Mouse (Mus musculus) embryonic facial prominence, embryonic 12.5 days (tissue): ENCODE measurements around the gene Ephx1. TPM values are rescaled to one million over a fixed set of nuclear protein-coding genes. Genes with fewer than 3 reads are reported as not detected.
"Not testable (repeated sequence)": the region's sequence is repeated elsewhere in the genome, so short reads cannot be mapped to it uniquely, and the experiment has no call there.

Experiments used
- ATAC-seq: fragments of 200-750 bp; cut with Nextera tagmentation; 2 replicates; pipeline ENCODE4 v1.8.0; 2017; ENCODE audit not compliant: insufficient number of reproducible peaks, insufficient read depth, low FRiP score, low TSS enrichment
- H3K27ac ChIP-seq: fragments of 300-500 bp; sonication (generic); 2 replicates; pipeline ENCODE4 v1.5.1; 2016; ENCODE audit warnings: mild to moderate bottlenecking
- H3K27me3 ChIP-seq: fragments of 300-500 bp; sonication (generic); 2 replicates; pipeline ENCODE4 v1.6.1; 2016; ENCODE audit warnings: mild to moderate bottlenecking, moderate library complexity
- H3K36me3 ChIP-seq: fragments of 300-500 bp; sonication (generic); 2 replicates; pipeline ENCODE4 v1.6.1; 2016; ENCODE audit warnings: mild to moderate bottlenecking
- H3K4me1 ChIP-seq: fragments of 300-500 bp; sonication (generic); 2 replicates; pipeline ENCODE4 v1.6.1; 2016
- H3K4me2 ChIP-seq: fragments of 300-500 bp; sonication (generic); replicated peaks from 2 replicates; pipeline ENCODE4 v1.6.1; 2016; ENCODE audit warnings: mild to moderate bottlenecking, moderate library complexity
- H3K4me3 ChIP-seq: fragments of 300-500 bp; sonication (generic); 2 replicates; pipeline ENCODE4 v1.5.1; 2016; ENCODE audit warnings: mild to moderate bottlenecking
- H3K9ac ChIP-seq: fragments of 300-500 bp; sonication (generic); 2 replicates; pipeline ENCODE4 v1.6.1; 2016; ENCODE audit warnings: mild to moderate bottlenecking, moderate library complexity
- H3K9me3 ChIP-seq: fragments of 300-500 bp; sonication (generic); 2 replicates; pipeline ENCODE4 v1.6.1; 2016; ENCODE audit warnings: mild to moderate bottlenecking, moderate library complexity
- WGBS: fragments of 180-500 bp; shearing (Covaris S2); methylation state at CpG from one replicate; pipeline ENCODE4 v1.1.7; 2016; 5-methylcytosine and 5-hydroxymethylcytosine counted together
- polyA plus RNA-seq: library from polyadenylated mRNA; unstranded; fragments of >200 nt; fragmentation: Nextera tagmentation; extraction: Ambion mirVana; gene quantifications from 2 replicates; pipeline ENCODE4 v1.2.1, GENCODE M21; 2016

The Ephx1 gene
- polyA plus RNA-seq, 1 experiment from 2014 or later, result 2.6 TPM

GRCm38 (mm10) chr1:180992142-180992541 lies 28.6 kb downstream of the Ephx1 start:
- 49% methylated on average over 3 of the region's 3 CpGs for WGBS
- no peaks in the 10 kb centered on the region for H3K4me1 ChIP-seq
- no peak overlapping the region for H3K4me2 ChIP-seq
- no peak overlapping the region for H3K4me3 ChIP-seq
- no peak overlapping the region for H3K27ac ChIP-seq
- ATAC-seq, result no peak
- H3K27me3 ChIP-seq, result no peaks in the 10 kb centered on the region
- H3K36me3 ChIP-seq, result no peaks in the 10 kb centered on the region
- H3K9ac ChIP-seq, result no peak overlapping the region
- no peaks in the 10 kb centered on the region for H3K9me3 ChIP-seq

- H3K27ac ChIP-seq, result no peak overlapping the region
- H3K27me3 ChIP-seq, result no peaks in the 10 kb centered on the region
- no peak overlapping the region for H3K4me3 ChIP-seq
- H3K9ac ChIP-seq, result no peak overlapping the region
- ATAC-seq, result no peak
- H3K9me3 ChIP-seq, result no peaks in the 10 kb centered on the region
- no peaks in the 10 kb centered on the region for H3K4me1 ChIP-seq
- no peaks in the 10 kb centered on the region for H3K36me3 ChIP-seq
- no peak overlapping the region for H3K4me2 ChIP-seq
- 63% methylated on average over 3 of the region's 3 CpGs for WGBS
These were observed 30.0 kb downstream of the Ephx1 start for GRCm38 (mm10) chr1:180990671-180991070.

- 2% methylated on average over 9 of the region's 9 CpGs for WGBS
- Histone ChIP-seq H3K4me1 (no peaks in the 10 kb centered on the region), H3K9me3 (no peaks in the 10 kb centered on the region), H3K4me2 (0 out of 2 replicates have a peak overlapping the region, but pooled peaks have one; percentile 25), H3K9ac (no peak overlapping the region), H3K36me3 (no peaks in the 10 kb centered on the region), H3K4me3 (no peak overlapping the region), H3K27ac (no peak overlapping the region), H3K27me3 (no peaks in the 10 kb centered on the region)
- no peak for ATAC-seq
These were observed 32.9 kb downstream of the Ephx1 start for GRCm38 (mm10) chr1:180987759-180988158.

- Histone ChIP-seq H3K27me3 (no peaks in the 10 kb centered on the region), H3K4me2 (no peak overlapping the region), H3K4me3 (no peak overlapping the region), H3K9me3 (no peaks in the 10 kb centered on the region), H3K27ac (no peak overlapping the region), H3K9ac (no peak overlapping the region), H3K4me1 (no peaks in the 10 kb centered on the region), H3K36me3 (no peaks in the 10 kb centered on the region)
- ATAC-seq, result no peak
- 88% methylated on average over 8 of the region's 8 CpGs for WGBS
These were observed 34.0 kb downstream of the Ephx1 start for GRCm38 (mm10) chr1:180986701-180987100.

- not testable (repeated sequence) for H3K4me1 ChIP-seq, ATAC-seq, H3K27me3 ChIP-seq, H3K36me3 ChIP-seq, H3K27ac ChIP-seq, H3K4me3 ChIP-seq, H3K9ac ChIP-seq, H3K4me2 ChIP-seq, H3K9me3 ChIP-seq
- WGBS, result 77% methylated on average over 7 of the region's 7 CpGs
These were observed 39.2 kb downstream of the Ephx1 start for GRCm38 (mm10) chr1:180981298-180982046.

- ATAC-seq, result no peak
- H3K4me1 ChIP-seq, result no peaks in the 10 kb centered on the region
- no peaks in the 10 kb centered on the region for H3K27me3 ChIP-seq
- no peaks in the 10 kb centered on the region for H3K9me3 ChIP-seq
- no peak overlapping the region for H3K4me2 ChIP-seq
- no peak overlapping the region for H3K9ac ChIP-seq
- H3K4me3 ChIP-seq, result no peak overlapping the region
- H3K36me3 ChIP-seq, result no peaks in the 10 kb centered on the region
- WGBS, result 69% methylated on average over 2 of the region's 2 CpGs
- no peak overlapping the region for H3K27ac ChIP-seq
These were observed 40.2 kb downstream of the Ephx1 start for GRCm38 (mm10) chr1:180980464-180980863.

- no peak overlapping the region for H3K27ac ChIP-seq
- 83% methylated on average over 24 of the region's 24 CpGs for WGBS
- H3K9ac ChIP-seq, result no peak overlapping the region
- no peaks in the 10 kb centered on the region for H3K27me3 ChIP-seq
- no peak overlapping the region for H3K4me2 ChIP-seq
- no peak overlapping the region for H3K4me3 ChIP-seq
- no peaks in the 10 kb centered on the region for H3K4me1 ChIP-seq
- no peak for ATAC-seq
- H3K9me3 ChIP-seq, result no peaks in the 10 kb centered on the region
- no peaks in the 10 kb centered on the region for H3K36me3 ChIP-seq
These were observed 41.0 kb downstream of the Ephx1 start for GRCm38 (mm10) chr1:180979484-180980251.

GRCm38 (mm10) chr1:180976110-180976679 lies 44.5 kb downstream of the Ephx1 start:
- H3K27me3 ChIP-seq, result no peaks in the 10 kb centered on the region
- H3K9ac ChIP-seq, result no peak overlapping the region
- no peaks in the 10 kb centered on the region for H3K9me3 ChIP-seq
- H3K27ac ChIP-seq, result no peak overlapping the region
- ATAC-seq, result no peak
- WGBS, result 62% methylated on average over 4 of the region's 4 CpGs
- H3K4me2 ChIP-seq, result no peak overlapping the region
- no peak overlapping the region for H3K4me3 ChIP-seq
- H3K4me1 ChIP-seq, result no peaks in the 10 kb centered on the region
- H3K36me3 ChIP-seq, result no peaks in the 10 kb centered on the region

GRCm38 (mm10) chr1:180974126-180974746 lies 46.5 kb downstream of the Ephx1 start:
- peak; percentile 54 for ATAC-seq
- no peaks in the 10 kb centered on the region for H3K27me3 ChIP-seq
- H3K27ac ChIP-seq, result no peak overlapping the region
- no peak overlapping the region for H3K9ac ChIP-seq
- H3K4me2 ChIP-seq, result no peak overlapping the region
- H3K4me1 ChIP-seq, result no peaks in the 10 kb centered on the region
- peaks cover 2% of the 10 kb centered on the region; the same call in 1 of the 2 replicates for H3K36me3 ChIP-seq
- 55% methylated on average over 14 of the region's 14 CpGs for WGBS
- H3K4me3 ChIP-seq, result no peak overlapping the region
- H3K9me3 ChIP-seq, result no peaks in the 10 kb centered on the region

GRCm38 (mm10) chr1:180972941-180973340 lies 47.8 kb downstream of the Ephx1 start:
- Histone ChIP-seq H3K4me3 (no peak overlapping the region), H3K9me3 (no peaks in the 10 kb centered on the region), H3K36me3 (peaks cover 8% of the 10 kb centered on the region; the same call in 1 of the 2 replicates), H3K4me1 (no peaks in the 10 kb centered on the region), H3K27me3 (no peaks in the 10 kb centered on the region), H3K4me2 (no peak overlapping the region), H3K9ac (no peak overlapping the region), H3K27ac (no peak overlapping the region)
- 75% methylated on average over 10 of the region's 11 CpGs for WGBS
- ATAC-seq, result no peak

GRCm38 (mm10) chr1:180967261-180967660 lies 53.4 kb downstream of the Ephx1 start:
- H3K36me3 ChIP-seq, result peaks cover 13% of the 10 kb centered on the region; the same call in 1 of the 2 replicates
- no peak for ATAC-seq
- peaks cover 4% of the 10 kb centered on the region; the same call in 1 of the 2 replicates for H3K4me1 ChIP-seq
- no peak overlapping the region for H3K4me2 ChIP-seq
- H3K27me3 ChIP-seq, result no peaks in the 10 kb centered on the region
- H3K4me3 ChIP-seq, result no peak overlapping the region
- no peak overlapping the region for H3K27ac ChIP-seq
- no peak overlapping the region for H3K9ac ChIP-seq
- H3K9me3 ChIP-seq, result no peaks in the 10 kb centered on the region
- WGBS, result 85% methylated on average over 7 of the region's 7 CpGs
